Mouse (Mus musculus): ENCODE data around the gene Mphosph9.
"Not testable (repeated sequence)": the region's sequence is repeated elsewhere in the genome, so short reads cannot be mapped to it uniquely, and the experiment has no call there.

Mphosph9 gene

DNA sequence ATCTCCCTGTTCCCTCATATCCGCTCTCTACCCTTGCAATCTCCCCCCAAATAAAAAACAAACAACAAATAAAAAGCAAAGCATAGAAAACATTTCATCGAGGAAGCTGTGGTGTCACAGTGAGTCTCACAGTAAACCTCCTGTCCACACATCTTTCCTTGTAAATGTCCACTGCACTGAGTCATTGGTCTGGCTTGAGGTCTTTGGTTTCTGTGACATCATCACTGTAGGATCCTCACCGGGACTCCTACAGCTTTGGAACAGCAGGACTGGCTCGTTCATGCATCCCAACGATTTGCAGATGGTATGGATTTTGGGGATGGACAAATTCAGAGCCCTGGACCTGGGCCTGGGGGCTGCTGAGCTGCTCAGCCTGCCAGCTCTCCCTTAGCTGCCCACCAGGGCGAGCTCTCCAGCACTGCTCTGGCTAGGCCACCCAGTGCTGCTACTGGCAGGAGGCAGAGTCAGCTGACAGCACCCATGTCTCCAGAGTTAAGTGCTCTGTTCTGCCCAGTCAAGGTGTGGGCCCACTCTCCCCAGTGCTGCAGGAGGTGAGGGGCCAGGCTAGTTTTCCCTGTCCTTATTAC lies 14.1 kb upstream of the Mphosph9 start:
- peak; percentile 55 to 69 for DNase-seq

DNA sequence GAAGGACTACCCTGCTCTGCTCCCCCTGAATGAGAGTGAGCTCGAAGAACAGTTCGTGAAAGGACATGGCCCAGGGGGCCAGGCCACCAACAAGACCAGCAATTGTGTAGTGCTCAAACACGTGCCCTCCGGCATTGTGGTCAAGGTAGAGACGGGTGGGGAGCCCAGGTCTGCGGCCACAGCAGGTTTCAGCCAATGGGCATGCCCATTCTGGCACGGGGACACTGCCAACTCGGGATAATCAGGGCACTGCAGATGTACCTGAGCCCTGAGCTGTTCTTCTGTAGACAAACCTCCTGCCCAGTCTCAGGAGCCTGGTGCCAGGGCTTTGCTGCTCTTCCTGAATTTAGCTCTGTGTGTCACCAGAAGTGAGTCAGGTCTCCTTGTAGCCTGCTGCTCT lies 11.0 kb upstream of the Mphosph9 start:
- DNase-seq = no peak

DNA sequence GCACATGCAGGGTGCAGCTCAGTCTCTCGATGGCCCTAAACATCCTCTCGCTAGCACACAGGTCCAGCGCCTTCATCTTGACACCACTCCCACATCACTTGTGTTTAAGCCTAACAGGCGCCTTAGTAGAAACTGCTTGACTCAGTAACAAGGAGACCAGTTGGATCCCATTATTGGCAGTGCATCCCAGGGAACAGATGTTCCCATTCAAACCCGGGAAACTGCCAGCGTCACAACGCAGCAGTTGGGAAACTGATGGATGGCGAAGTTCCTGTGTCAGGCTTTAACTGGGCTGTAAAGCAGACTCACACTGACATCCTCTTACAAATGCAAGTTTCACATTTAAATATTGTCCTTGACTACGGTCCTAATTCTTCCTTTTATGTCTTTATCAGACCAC lies 10.1 kb upstream of the Mphosph9 start:
- peak; percentile 71 to 75 for DNase-seq

DNA sequence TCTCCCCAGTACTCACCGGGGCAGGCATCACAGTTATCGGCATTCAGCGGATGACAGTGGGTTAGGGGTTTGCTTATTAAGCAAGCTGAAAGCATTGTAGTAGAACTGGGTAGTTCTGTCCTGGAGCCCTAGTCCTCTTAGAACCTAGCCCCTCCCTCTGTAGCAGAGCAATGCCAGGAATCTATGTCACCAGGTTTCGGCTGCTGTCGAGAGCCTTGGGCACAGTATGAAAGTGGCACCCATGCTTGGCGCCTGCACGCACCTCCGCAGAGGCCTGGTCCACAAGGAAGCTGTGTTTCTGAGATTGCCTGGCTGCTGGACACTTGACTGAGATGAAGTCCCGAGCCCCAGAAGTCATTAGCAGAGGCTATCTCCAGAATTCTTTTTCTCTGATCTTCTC lies 9.3 kb upstream of the Mphosph9 start:
- DNase-seq = peak in 1 of 2 experiments; percentile 13

DNA sequence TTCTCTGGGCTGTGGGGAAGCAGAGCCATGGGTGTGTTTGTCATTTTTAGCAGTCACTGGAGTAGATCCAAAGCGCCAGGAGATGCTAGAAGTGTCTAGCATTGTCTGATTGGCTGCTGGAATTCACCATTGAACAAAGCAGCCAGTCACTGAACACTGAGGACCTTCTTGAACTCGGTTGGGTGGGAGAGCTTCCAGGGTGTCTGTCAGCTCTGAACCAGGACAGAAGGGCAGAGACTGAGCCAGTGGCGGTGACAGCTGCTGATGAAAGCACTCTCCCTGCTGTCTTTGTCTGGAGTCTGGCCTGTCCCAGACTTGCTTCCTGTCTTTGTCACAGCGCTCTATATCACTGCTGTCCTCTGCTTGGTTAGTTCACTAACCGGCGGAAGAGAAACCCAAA lies 6.6 kb upstream of the Mphosph9 start:
- DNase-seq = peak; percentile 70 to 79

DNA sequence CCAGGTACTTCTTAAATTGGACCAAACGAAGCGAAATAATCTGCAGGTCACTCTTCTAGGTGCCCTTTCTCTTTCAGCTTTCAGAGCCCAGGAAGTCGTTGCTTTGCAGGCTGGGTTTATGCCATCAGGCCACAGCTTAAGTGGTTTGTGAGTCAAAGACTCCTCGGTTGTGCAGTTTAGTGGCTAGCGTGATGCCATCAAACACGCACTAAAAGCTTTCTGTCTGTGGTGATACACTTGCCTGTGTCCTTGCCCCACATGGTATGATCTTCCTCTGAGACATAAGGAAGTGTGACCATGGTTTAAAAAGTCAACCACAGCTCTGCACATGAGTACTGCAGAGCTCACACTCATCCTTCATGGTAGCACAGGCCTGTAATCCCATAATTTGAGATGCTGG lies 2.3 kb upstream of the Mphosph9 start:
- no peak for DNase-seq

DNA sequence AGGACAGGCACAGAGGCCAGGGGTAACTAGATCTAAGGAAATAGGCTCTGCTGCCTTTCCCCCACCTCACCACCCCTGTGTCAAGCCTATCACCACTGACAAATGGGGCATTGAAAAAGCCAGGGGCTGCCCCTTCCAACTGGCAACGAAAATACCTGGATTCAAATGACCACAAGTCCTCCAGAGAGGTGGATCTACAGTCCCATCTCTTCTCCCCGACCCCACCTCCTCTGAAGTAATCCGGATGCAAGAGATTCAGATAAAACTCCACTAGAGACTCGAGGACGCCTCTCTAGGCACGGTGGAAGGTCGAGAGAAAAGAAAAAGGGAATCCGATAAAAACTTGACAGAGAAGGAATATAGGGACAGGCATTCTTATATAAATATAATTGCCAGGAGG lies 943 bp downstream of the Mphosph9 start:
- DNase-seq = peak in 1 of 2 experiments; percentile 10

DNA sequence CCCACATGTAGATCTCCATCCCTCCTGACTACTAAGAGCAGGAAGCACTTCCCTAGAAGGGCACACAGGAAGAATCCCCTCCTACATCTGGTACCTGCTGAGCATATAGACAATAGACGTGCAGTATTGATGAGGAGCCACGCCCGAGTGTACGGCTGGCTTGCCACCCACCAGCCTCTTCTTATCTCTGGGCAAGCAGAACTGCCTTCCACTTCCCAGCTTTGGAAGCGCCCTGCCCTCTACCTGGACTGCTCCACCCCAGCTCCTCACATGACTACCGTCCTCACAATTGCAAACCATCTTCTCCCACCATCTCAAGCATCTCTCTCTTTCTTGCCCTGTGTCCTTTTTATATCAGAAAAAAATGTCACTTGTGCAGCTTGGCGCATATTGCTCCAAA lies 10.1 kb downstream of the Mphosph9 start:
- DNase-seq = no peak

DNA sequence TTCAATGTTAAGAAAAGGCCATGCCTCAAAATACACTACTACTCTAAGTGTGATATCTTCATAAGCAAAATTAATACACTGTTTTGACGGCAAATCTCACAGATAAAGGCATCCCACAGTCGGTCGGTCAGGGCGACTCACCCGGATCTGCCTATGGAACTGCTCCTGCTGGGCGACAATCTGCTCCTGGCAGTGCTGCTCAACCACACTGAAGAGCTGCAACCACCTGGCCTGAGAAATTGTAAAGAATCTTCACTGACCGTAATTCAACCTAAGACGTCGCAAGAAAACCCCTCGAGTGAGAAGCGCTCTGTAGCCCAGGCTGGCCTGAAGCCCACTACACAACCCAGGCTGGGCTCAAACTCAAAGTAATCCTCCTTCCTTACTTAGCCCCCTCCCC lies 11.8 kb downstream of the Mphosph9 start:
- no peak for DNase-seq

DNA sequence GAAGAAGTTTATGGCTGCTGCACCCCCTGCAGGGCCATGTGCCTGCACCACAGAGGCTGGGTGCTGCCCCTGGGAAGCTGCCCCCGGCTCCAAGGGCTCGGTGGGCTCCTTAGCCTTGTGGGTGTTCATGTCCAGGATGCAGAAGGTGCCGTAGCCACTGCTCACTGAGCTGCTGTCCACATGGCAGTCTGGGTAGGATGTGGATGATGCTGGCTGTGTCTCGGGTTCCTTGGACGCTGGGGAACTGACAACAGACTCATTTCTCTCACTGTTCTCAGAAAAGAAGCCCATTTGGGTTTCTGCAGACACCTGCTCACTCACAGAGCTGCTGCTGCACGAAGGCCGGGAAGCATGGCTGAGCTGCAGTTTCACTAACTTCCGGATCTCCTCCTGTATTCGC lies 12.3 kb downstream of the Mphosph9 start:
- DNase-seq = no peak

DNA sequence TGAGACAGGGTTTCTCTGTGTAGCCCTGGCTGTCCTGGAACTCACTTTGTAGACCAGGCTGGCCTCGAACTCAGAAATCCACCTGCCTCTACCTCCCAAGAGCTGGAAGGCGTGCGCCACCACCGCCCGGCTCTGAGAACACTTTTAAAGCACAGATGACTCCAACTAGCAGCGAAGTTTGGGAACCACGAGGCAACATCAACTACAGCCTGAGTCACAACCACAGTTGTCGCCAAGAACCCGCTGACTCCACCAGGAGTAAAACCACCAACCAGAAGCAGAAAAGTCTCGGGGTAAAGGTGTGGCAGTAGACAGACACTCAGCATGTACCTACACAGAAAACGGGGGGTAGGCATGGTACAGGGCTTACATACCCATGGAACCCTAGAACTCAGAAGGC lies 17.7 kb downstream of the Mphosph9 start:
- DNase-seq = no peak

DNA sequence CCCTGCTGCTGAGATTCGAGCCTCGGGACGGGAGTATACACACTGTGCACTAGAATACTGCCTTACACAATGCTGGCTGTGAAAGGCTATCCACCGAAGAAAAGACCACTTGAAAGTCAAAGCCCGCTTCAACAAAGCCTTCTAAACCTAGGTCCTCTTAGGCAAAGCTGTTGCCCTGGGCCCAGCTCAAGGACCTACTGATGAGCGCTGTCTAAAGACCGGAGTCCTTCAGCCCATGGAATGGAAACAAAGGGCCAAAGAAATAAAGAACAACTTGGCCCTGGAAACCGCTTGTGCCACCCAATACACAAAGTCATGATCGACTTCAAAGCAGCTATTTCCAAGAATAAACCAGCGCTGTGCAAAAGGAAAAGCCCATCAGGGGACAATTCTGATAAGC lies 18.6 kb downstream of the Mphosph9 start:
- no peak for DNase-seq

DNA sequence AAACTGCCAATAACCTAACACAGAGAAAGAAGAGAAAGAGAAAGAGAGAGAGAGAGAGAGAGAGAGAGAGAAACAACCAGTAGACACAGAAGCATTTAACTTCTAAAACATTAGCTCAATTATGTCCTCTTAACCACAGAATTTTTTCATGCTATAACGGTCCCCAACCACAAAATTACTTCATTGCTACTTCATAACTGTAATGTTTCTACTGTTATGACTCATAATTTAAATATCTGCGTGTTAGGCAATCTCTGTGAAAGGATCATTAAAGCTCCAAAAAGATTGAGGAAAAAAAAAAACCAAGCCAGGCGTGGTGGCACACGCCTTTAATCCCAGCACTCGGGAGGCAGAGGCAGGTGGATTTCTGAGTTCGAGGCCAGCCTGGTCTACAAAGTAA lies 24.9 kb downstream of the Mphosph9 start:
- DNase-seq = not testable (repeated sequence)

DNA sequence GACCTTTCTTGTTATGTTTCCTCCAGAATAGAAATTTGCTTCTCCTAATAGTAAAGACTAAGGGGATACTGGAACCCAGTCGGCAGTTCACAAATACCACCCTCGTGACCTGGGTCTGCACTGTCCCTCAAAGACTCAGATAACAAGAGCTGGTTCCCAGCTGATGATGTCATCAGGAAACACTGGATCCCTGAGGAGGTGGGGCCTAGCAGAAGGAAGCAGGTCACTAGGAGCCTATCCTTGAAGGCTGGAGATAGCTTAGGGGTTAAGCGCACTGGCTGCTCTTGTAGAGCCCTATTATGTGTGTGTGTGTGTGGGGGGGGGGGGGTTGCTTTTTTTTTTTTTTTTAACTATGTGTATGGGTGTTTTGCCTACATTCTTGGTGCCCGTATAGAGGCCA lies 27.6 kb downstream of the Mphosph9 start:
- DNase-seq = no peak

DNA sequence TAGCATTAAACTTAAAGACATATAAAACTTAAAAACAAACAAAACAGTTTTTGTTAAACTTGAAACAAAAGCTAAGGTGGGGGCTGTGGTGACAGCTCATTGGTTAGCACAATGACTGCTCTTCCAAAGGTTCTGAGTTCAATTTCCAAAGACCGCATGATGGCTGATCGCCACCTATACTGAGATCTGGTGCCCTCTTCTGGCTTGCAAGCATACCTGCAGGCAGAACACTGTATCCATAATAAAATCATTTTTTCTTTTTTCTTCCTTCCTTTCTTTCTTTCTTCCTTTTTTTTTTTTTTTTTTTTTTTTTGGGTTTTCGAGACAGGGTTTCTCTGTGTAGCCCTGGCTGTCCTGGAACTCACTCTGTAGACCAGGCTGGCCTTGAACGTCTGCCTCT lies 28.5 kb downstream of the Mphosph9 start:
- not testable (repeated sequence) for DNase-seq

DNA sequence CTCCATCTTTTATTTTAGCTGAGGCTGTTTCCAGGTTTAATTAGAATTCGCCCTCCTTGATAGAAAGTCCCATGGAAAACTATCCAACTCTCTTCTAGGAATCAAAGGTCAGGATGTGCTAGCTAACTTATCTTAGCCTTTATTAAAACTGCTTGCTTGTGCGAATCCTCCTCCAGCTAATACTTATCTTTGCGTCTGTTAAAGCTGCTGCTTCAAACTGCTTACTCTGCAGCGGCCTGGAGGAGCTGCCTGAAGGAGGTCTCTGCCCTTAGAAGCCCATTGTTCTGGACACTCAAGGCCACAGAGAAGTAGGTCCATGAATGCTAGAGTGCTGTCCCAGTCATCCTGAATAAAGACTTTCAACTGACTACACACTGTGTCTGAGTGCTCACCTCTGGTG lies 31.3 kb downstream of the Mphosph9 start:
- no peak for DNase-seq

DNA sequence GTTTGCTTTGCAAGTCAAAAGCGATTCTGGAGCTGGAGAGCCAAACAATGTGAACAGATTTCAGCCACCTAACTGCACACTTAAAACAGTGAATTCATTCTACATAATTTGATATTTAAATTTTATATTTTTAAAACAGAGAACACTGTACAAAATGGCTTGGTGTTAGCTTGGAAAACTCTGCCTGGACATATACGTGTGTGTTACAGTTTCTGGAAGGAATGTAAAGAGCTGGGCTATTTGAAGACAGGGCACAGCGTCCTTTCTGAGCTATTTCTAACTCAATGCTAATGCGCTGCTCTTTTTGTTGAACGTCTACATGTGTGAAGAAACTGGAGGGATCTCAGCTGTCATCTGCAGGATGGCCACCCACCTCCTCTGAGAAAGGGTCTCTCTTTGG lies 33.8 kb downstream of the Mphosph9 start:
- DNase-seq = no peak

DNA sequence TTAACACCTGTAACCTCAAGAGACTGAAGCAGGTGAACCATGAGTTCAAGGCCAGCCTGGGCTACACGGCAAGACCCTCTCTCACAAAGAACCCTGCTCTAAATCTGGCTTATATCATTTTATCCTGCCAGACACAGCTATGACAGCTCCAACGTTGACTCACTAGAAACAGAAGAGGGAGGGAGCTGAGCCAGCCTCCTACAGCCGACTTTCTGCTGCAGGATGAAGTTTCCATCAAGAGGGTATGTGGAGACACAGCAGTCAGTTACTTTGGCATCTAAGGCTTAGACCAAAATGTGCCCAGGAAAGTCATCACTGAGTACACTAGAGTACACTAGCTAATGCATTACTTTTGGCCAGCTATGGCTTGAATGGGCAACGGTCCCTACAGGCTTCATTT lies 37.6 kb downstream of the Mphosph9 start:
- no peak for DNase-seq

DNA sequence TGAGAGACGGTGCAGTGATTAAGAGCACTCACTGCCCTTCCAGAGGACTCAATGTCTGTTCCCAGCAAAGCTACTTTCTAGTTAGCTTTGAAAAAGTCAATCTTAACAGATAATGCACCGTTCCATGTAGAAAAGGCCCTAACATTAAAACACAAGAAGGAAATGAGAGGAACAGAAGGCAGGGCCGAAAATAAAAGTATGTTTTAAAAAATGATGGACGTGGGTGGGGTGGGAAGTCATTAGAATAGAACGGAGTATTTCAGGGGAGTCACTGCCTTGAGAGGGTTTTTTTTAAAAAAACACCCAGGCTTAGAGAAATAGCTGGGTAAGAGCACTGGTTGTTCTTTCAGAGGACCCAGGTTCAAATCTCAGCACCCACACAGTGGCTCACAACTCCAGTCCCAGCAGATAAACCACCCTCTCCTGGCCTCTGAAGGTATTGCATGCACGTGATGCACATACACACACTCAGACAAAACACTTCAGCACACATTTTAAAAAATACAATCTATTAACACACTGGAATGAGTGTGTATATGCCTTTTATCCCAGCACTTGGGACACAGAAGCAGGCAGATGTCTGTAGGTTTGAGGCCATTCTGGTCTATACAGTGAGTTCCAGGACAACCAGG lies 40.0 kb downstream of the Mphosph9 start:
- DNase-seq = no peak

DNA sequence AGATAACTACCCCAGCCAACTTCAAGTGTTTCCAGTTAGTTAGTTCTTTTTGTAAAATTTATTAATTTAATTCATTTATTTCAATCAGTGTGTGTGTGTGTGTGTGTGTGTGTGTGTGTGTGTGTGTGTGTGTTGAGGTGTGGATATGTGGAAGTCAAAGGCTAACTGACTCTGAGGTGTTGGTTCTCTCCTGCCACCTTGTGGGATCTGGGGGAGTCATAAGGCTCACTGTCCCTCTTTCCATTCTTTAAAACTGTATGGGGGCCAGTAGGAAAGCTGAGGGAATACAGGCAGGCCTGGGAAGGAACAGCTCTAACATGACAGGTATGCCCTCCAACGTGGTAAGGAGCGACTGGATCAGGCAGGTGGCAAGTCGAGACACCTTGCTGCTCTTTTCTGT lies 43.4 kb downstream of the Mphosph9 start:
- peak; percentile 25 to 37 for DNase-seq

DNA sequence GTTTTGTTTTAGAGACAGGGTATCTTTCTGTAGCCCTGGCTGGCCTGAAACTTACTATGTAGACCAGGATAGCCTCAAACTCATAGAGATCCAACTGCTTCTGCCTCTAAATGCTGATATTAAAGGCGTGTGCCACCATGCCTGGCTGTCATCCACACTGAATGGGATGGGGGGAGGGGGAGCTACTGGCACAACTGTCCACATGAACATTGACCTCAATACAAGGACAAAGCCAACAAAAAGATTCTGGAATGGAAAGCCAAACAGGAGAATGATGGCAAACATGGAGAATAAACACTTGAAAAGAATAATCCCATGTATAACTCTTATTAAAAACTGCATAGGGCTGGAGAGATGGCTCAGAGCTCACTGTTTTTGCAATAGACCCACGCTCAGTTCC lies 44.9 kb downstream of the Mphosph9 start:
- no peak for DNase-seq

DNA sequence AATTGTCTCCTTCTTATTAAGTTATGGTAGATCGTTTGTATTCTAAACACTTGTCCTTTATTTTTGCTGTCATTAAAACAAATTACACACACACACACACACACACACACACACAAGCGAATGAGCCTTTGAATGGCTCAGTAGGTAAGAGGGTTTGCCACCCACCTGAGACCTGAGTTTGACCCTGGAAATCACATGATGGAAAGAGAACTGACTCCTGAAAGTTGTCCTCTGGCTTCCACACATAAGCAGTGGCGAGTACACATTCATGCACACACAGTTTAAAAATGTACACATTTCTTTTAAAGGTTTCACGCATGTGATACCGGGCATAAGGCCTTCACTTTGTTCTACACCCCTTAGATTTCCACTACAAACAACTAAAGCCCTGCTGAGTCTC lies 57.5 kb downstream of the Mphosph9 start:
- no peak for DNase-seq

DNA sequence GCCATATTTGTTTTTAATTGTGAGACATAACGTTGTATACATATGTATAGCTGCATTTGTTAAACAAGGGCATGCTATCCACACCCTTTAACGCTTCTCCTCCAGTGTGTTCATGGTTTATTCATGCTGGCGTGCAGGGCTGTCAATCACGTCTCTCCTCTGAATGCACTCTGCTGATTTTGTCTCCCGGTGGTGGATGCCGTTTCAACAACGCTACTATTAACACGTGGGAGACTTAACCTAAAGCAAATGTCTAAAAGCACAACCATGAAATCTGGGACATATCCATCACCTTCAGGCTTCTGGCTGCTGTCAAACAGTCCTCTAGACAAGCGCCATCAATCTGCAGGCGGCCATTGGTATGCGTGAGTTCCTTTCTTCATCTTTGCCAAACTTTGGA lies 58.1 kb downstream of the Mphosph9 start:
- no peak for DNase-seq

DNA sequence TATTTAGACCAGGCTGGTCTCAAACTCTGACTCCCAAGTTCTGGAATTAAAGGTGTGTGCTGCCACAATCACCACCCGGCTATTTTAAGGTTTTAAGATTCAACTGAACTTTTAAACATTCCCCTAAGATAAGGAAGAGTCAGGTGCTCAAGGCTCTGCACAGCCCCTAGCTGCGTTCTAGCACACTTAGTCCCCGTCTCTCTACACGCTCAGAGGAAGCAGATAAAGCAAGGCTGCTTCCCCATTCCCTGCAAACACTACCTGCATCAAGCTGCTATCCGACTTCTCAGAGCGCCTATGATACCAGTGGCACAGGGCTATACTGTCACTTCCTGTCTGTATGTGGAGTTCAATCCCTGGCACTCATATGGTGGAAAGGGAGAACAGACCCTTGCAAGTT lies 60.1 kb downstream of the Mphosph9 start:
- no peak for DNase-seq

DNA sequence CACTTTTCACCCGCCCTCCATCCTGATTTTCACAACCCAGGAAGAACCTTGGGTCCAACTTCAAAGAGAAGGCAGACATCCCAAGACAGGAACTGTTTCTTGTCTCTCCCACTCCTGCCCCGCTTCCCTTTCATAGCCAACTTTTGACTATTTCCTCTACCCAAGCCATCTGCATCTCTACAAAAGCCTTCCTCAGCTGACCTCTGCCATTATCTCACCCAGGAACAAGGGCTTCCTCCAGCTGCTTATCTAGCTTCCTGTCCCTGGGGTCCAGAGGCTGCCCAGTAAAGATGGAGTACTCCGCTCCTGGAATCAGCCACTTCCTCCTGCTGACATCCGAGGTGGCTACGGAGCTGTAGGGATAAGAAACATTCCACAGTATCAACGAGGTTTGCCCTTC lies 61.0 kb downstream of the Mphosph9 start:
- no peak for DNase-seq

Measured in kidney, postnatal 4 days (tissue).